Mouse (Mus musculus) MEL (cell line): Measurements from ENCODE around the gene Lbx1.

Experiments used
- CTCF ChIP-seq, 3 experiments: IDR thresholded peaks in 2 of 3; conservative IDR thresholded peaks in 1 of 3; 2 replicates each; pipeline ENCODE4 v1.5.1; 2011 to 2012; ENCODE audit warnings: low read length in 3 of 3, low read depth in 2 of 3, mild to moderate bottlenecking in 2 of 3, improper control_type of control experiment in 1 of 3, inconsistent platforms in 1 of 3, mixed read lengths in 1 of 3, moderate library complexity in 1 of 3; ENCODE audit not compliant: control insufficient read depth in 1 of 3, insufficient read depth in 1 of 3, poor library complexity in 1 of 3, severe bottlenecking in 1 of 3
- EP300 ChIP-seq, 2 experiments: IDR thresholded peaks; 2 replicates each; pipeline ENCODE4 v1.6.1; 2011; ENCODE audit warnings: improper control_type of control experiment in 2 of 2, low read length in 2 of 2, low read depth in 1 of 2, mild to moderate bottlenecking in 1 of 2
- GABPA ChIP-seq: IDR thresholded peaks from 2 replicates; pipeline ENCODE4 v1.6.1; 2012; ENCODE audit warnings: low read depth, mild to moderate bottlenecking, inconsistent platforms, low read length, improper control_type of control experiment, moderate library complexity
- GATA1 ChIP-seq: IDR thresholded peaks from 2 replicates; pipeline ENCODE4 v1.6.1; 2011; ENCODE audit warnings: low read depth, low read length, improper control_type of control experiment
- MAX ChIP-seq: IDR thresholded peaks from 2 replicates; pipeline ENCODE4 v1.6.1; 2011; ENCODE audit warnings: low read length, improper control_type of control experiment
- NELFE ChIP-seq: IDR thresholded peaks from 2 replicates; pipeline ENCODE4 v1.6.1; 2011; ENCODE audit warnings: low read depth, low read length, improper control_type of control experiment
- POLR2A ChIP-seq, 2 experiments: IDR thresholded peaks; 2 replicates each; pipeline ENCODE4 v1.6.1; 2011 to 2012; ENCODE audit warnings: low read length in 2 of 2, mild to moderate bottlenecking in 2 of 2, control low read depth in 1 of 2, improper control_type of control experiment in 1 of 2, low read depth in 1 of 2, moderate library complexity in 1 of 2; ENCODE audit not compliant: control insufficient read depth in 1 of 2, insufficient read depth in 1 of 2, poor library complexity in 1 of 2
- RAD21 ChIP-seq: IDR thresholded peaks from 2 replicates; pipeline ENCODE4 v1.6.1; 2011; ENCODE audit warnings: mild to moderate bottlenecking, low read depth, low read length, improper control_type of control experiment
- SMC3 ChIP-seq: IDR thresholded peaks from 2 replicates; pipeline ENCODE4 v1.6.1; 2011; ENCODE audit warnings: low read depth, low read length, improper control_type of control experiment
- TBP ChIP-seq: IDR thresholded peaks from 2 replicates; pipeline ENCODE4 v1.8.0; 2011; ENCODE audit warnings: low read depth, low read length, improper control_type of control experiment
- ZKSCAN1 ChIP-seq: IDR thresholded peaks from 2 replicates; pipeline ENCODE4 v1.6.1; 2012; ENCODE audit warnings: low read depth, mild to moderate bottlenecking, inconsistent platforms, low read length, improper control_type of control experiment, moderate library complexity

DNA sequence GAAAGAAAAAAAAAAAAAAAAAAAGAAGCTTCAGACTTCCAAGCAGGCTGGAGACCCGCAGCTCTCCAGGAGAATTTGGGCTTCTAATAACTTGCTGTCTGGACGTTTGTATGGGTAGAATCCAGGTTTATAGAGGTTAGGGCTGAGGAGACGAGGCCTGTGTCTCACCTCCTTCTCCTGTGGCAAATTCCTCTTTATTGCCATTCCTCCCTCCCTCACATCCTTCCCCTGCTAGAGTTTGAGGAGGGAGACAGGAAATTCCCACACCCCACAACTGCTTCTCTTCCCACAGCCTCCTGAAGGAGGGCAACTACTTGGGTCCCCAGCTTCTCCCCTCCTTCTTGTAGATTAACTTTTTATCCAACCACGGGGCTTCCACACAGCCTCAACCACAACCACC, 20.2 kb downstream of the Lbx1 start:
- TF ChIP-seq NELFE: no peak
- TF ChIP-seq RAD21: no peak
- TF ChIP-seq POLR2A (IDR thresholded peaks at IDR 0.05; ENCODE audit: control insufficient read depth in 1 of 2, insufficient read depth in 1 of 2, low read depth in 1 of 2, low read length in 2 of 2, poor library complexity in 1 of 2): no peak
- no peak; a peak in 1 of 6 replicates for TF ChIP-seq CTCF (IDR thresholded peaks at IDR 0.05 in 2 of 3, conservative IDR thresholded peaks at IDR 0.05 in 1 of 3; ENCODE audit: control insufficient read depth in 1 of 3, insufficient read depth in 1 of 3, low read depth in 2 of 3, low read length in 3 of 3, poor library complexity in 1 of 3, severe bottlenecking in 1 of 3)
- no peak for TF ChIP-seq EP300 (IDR thresholded peaks at IDR 0.05; ENCODE audit: low read depth in 1 of 2, low read length in 2 of 2)
- no peak for TF ChIP-seq TBP
- no peak for TF ChIP-seq ZKSCAN1
- TF ChIP-seq GATA1: no peak
- TF ChIP-seq MAX: no peak
- TF ChIP-seq GABPA: no peak
- no peak for TF ChIP-seq SMC3
